Mouse (Mus musculus) forebrain, embryonic 14.5 days (tissue): ENCODE data around the gene Gadd45a. TPM values are rescaled to one million over a fixed set of nuclear protein-coding genes. Genes with fewer than 3 reads are reported as not detected.

Source experiments
- ATAC-seq: fragments of 200-750 bp; cut with Nextera tagmentation; 2 replicates; pipeline ENCODE4 v1.8.0; 2017; ENCODE audit warnings: mild to moderate bottlenecking, moderate library complexity
- DNase-seq: peaks from one replicate; pipeline ENCODE4 v3.0.0-alpha.2; 2015; ENCODE audit warnings: low spot score
- H3K27ac ChIP-seq: fragments of 300-500 bp; sonication (generic); 2 replicates; pipeline ENCODE4 v1.5.1; 2014; ENCODE audit warnings: low read depth, mild to moderate bottlenecking, control low read depth, low read length, moderate library complexity
- H3K27me3 ChIP-seq: fragments of 300-500 bp; sonication (generic); replicated peaks from 2 replicates; pipeline ENCODE4 v1.6.1; 2014; ENCODE audit warnings: low read length, control low read depth, mixed read lengths; ENCODE audit not compliant: control insufficient read depth, insufficient read depth
- H3K36me3 ChIP-seq: fragments of 300-500 bp; sonication (generic); 2 replicates; pipeline ENCODE4 v1.6.1; 2014; ENCODE audit warnings: low read length, control low read depth; ENCODE audit not compliant: control insufficient read depth, insufficient read depth
- H3K4me1 ChIP-seq: fragments of 300-500 bp; sonication (generic); 2 replicates; pipeline ENCODE4 v1.6.1; 2014; ENCODE audit warnings: antibody characterized with exemption, low read length, control low read depth; ENCODE audit not compliant: control insufficient read depth, insufficient read depth
- H3K4me2 ChIP-seq: fragments of 300-500 bp; sonication (generic); 2 replicates; pipeline ENCODE4 v1.6.1; 2014; ENCODE audit warnings: mild to moderate bottlenecking, control low read depth, low read length
- H3K4me3 ChIP-seq: fragments of 300-500 bp; sonication (generic); 2 replicates; pipeline ENCODE4 v1.5.1; 2014; ENCODE audit warnings: low read depth, low read length, control low read depth
- H3K9ac ChIP-seq: fragments of 300-500 bp; sonication (generic); 2 replicates; pipeline ENCODE4 v1.6.1; 2014; ENCODE audit warnings: mild to moderate bottlenecking, low read length, control low read depth, moderate library complexity
- H3K9me3 ChIP-seq: fragments of 300-500 bp; sonication (generic); replicated peaks from 2 replicates; pipeline ENCODE4 v1.6.1; 2016; ENCODE audit warnings: low read length, control low read depth, mixed read lengths; ENCODE audit not compliant: control insufficient read depth
- WGBS: fragments of 180-500 bp; shearing (Covaris S2); extraction: QIAGEN DNeasy Blood & Tissue Kit; methylation state at CpG from one replicate; pipeline ENCODE4 v1.1.7; 2014; 5-methylcytosine and 5-hydroxymethylcytosine counted together
- polyA plus RNA-seq: library from polyadenylated mRNA; unstranded; fragments of >200 nt; fragmentation: Nextera tagmentation; extraction: Ambion mirVana; gene quantifications from 2 replicates; pipeline ENCODE4 v1.2.1, GENCODE M21; 2014

The Gadd45a gene
- polyA plus RNA-seq, 1 experiment from 2014 or later, result 9.4 TPM

- H3K9me3 ChIP-seq, result no peaks in the 10 kb centered on the region
- 76% methylated on average over 7 of the region's 7 CpGs for WGBS
- no peaks in the 10 kb centered on the region for H3K36me3 ChIP-seq
- H3K27ac ChIP-seq, result no peak overlapping the region
- no peak overlapping the region for H3K4me3 ChIP-seq
- no peak overlapping the region for H3K4me2 ChIP-seq
- no peak overlapping the region for H3K9ac ChIP-seq
- H3K27me3 ChIP-seq, result no peaks in the 10 kb centered on the region
- DNase-seq (no peak), ATAC-seq (no peak)
- H3K4me1 ChIP-seq, result no peaks in the 10 kb centered on the region
Measured at GRCm38 (mm10) chr6:67016520-67017111, 20.6 kb downstream of the Gadd45a start.

- Histone ChIP-seq H3K27me3 (no peaks in the 10 kb centered on the region), H3K9ac (no peak overlapping the region), H3K4me2 (no peak overlapping the region), H3K4me3 (no peak overlapping the region), H3K36me3 (no peaks in the 10 kb centered on the region), H3K4me1 (no peaks in the 10 kb centered on the region), H3K27ac (no peak overlapping the region), H3K9me3 (no peaks in the 10 kb centered on the region)
- 87% methylated on average over 8 of the region's 8 CpGs for WGBS
- ATAC-seq (no peak), DNase-seq (no peak)
Measured at GRCm38 (mm10) chr6:67015739-67016519, 21.3 kb downstream of the Gadd45a start.

GRCm38 (mm10) chr6:67014679-67015075 is 22.6 kb downstream of the Gadd45a start:
- Histone ChIP-seq H3K36me3 (no peaks in the 10 kb centered on the region), H3K4me1 (no peaks in the 10 kb centered on the region), H3K9me3 (no peaks in the 10 kb centered on the region), H3K9ac (no peak overlapping the region), H3K27me3 (no peaks in the 10 kb centered on the region), H3K4me2 (no peak overlapping the region), H3K27ac (no peak overlapping the region), H3K4me3 (no peak overlapping the region)
- ATAC-seq (no peak), DNase-seq (no peak)
- 100% methylated on average over 1 of the region's 1 CpGs for whole genome bisulfite sequencing

GRCm38 (mm10) chr6:67013949-67014678 is 23.1 kb downstream of the Gadd45a start:
- Histone ChIP-seq H3K27me3 (no peaks in the 10 kb centered on the region), H3K36me3 (no peaks in the 10 kb centered on the region), H3K9ac (no peak overlapping the region), H3K4me1 (no peaks in the 10 kb centered on the region), H3K9me3 (no peaks in the 10 kb centered on the region), H3K4me2 (no peak overlapping the region), H3K27ac (no peak overlapping the region), H3K4me3 (no peak overlapping the region)
- ATAC-seq, result no peak
- no peak for DNase-seq
- 85% methylated on average over 9 of the region's 9 CpGs for WGBS

GRCm38 (mm10) chr6:67013293-67013948 is 23.8 kb downstream of the Gadd45a start:
- WGBS, result 92% methylated on average over 6 of the region's 6 CpGs
- Histone ChIP-seq H3K27me3 (no peaks in the 10 kb centered on the region), H3K9me3 (no peaks in the 10 kb centered on the region), H3K4me2 (no peak overlapping the region), H3K9ac (no peak overlapping the region), H3K36me3 (no peaks in the 10 kb centered on the region), H3K27ac (no peak overlapping the region), H3K4me3 (no peak overlapping the region), H3K4me1 (no peaks in the 10 kb centered on the region)
- ATAC-seq (no peak), DNase-seq (no peak)

- no peak for ATAC-seq
- H3K27ac ChIP-seq, result no peak overlapping the region
- H3K4me3 ChIP-seq, result no peak overlapping the region
- H3K4me2 ChIP-seq, result no peak overlapping the region
- no peaks in the 10 kb centered on the region for H3K27me3 ChIP-seq
- no peaks in the 10 kb centered on the region for H3K4me1 ChIP-seq
- no peaks in the 10 kb centered on the region for H3K36me3 ChIP-seq
- no peak overlapping the region for H3K9ac ChIP-seq
- H3K9me3 ChIP-seq, result no peaks in the 10 kb centered on the region
- no peak for DNase-seq
Measured at GRCm38 (mm10) chr6:67011217-67011518, 26.1 kb downstream of the Gadd45a start.

GRCm38 (mm10) chr6:67010370-67011216 is 26.7 kb downstream of the Gadd45a start:
- H3K9ac ChIP-seq, result no peak overlapping the region
- H3K27me3 ChIP-seq, result no peaks in the 10 kb centered on the region
- DNase-seq (peak; percentile 10), ATAC-seq (no peak; the same call in 1 of the 2 replicates)
- no peak overlapping the region for H3K4me3 ChIP-seq
- no peak overlapping the region for H3K4me2 ChIP-seq
- no peaks in the 10 kb centered on the region for H3K4me1 ChIP-seq
- 32% methylated on average over 7 of the region's 7 CpGs for WGBS
- no peaks in the 10 kb centered on the region for H3K9me3 ChIP-seq
- no peaks in the 10 kb centered on the region for H3K36me3 ChIP-seq
- H3K27ac ChIP-seq, result no peak overlapping the region

- H3K27ac ChIP-seq, result no peak overlapping the region
- no peak overlapping the region for H3K4me3 ChIP-seq
- DNase-seq (no peak), ATAC-seq (no peak)
- H3K36me3 ChIP-seq, result no peaks in the 10 kb centered on the region
- WGBS, result 85% methylated on average over 3 of the region's 3 CpGs
- H3K4me1 ChIP-seq, result no peaks in the 10 kb centered on the region
- H3K9me3 ChIP-seq, result no peaks in the 10 kb centered on the region
- H3K9ac ChIP-seq, result no peak overlapping the region
- no peaks in the 10 kb centered on the region for H3K27me3 ChIP-seq
- no peak overlapping the region for H3K4me2 ChIP-seq
Measured at GRCm38 (mm10) chr6:67009888-67010287, 27.4 kb downstream of the Gadd45a start.
